Mouse (Mus musculus) heart, postnatal 0 days (tissue): ENCODE results near the gene Stx5a.

Experiments
- CTCF ChIP-seq: IDR thresholded peaks from 2 replicates; pipeline ENCODE4 v1.5.1; 2016; ENCODE audit warnings: antibody characterized with exemption, control low read depth, low read depth
- EP300 ChIP-seq: IDR thresholded peaks from 2 replicates; pipeline ENCODE4 v1.6.1; 2016; ENCODE audit warnings: antibody characterized with exemption, low read depth

DNA sequence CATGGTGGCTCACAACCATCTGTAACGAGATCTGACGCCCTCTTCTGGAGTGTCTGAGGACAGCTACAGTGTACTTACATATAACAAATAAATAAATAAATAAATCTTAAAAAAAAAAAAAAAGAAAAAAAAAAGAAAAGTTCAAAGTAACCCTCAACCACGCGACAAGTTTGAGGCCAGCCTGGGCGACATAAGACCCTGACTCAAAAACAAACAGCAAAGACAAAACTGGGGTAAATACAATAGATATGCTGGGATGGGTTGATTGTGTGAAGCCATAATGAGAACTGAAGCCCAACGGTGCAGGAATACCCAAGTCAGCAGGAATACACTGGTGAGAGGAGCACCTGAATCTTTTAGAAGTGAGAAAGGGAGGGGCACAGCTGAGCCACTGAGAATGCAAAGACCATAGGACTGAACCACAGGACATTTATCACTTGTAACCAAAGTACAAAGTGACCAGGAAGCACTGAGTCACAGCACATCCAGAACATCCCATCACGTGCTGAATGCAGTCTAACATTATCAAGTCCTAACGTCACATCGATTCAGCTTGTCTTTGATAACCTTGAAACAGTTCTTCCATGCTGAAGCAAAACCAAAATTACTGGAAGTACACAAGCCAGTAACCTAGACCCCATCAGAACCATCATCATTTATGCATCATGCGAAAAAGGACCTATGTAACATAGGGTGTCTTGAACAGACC, 24.3 kb upstream of the Stx5a start:
- no peak for TF ChIP-seq CTCF
- no peak for TF ChIP-seq EP300
